Mouse (Mus musculus) E14TG2a.4 (cell line): ENCODE data around the gene Tmem86a.

ENCODE experiments used
- H3K27me3 ChIP-seq: 2 replicates; pipeline ENCODE4 v1.6.1; 2014; ENCODE audit warnings: low read length, control low read depth; ENCODE audit not compliant: insufficient read depth
- H3K36me3 ChIP-seq: 2 replicates; pipeline ENCODE4 v1.6.1; 2014; ENCODE audit warnings: low read length, control low read depth; ENCODE audit not compliant: insufficient read depth
- H3K4me1 ChIP-seq: replicated peaks from 2 replicates; pipeline ENCODE4 v1.6.1; 2014; ENCODE audit warnings: low read depth, low read length, control low read depth
- H3K4me3 ChIP-seq: replicated peaks from 2 replicates; pipeline ENCODE4 v1.5.1; 2014; ENCODE audit warnings: mild to moderate bottlenecking, low read length
- H3K9me3 ChIP-seq: 2 replicates; pipeline ENCODE4 v1.6.1; 2014; ENCODE audit warnings: low read length, control low read depth
- CTCF ChIP-seq: conservative IDR thresholded peaks from 2 replicates; pipeline ENCODE4 v1.5.1; 2014; ENCODE audit warnings: low read length
- NANOG ChIP-seq: IDR thresholded peaks from 2 replicates; pipeline ENCODE4 v1.6.1; 2014; ENCODE audit warnings: borderline replicate concordance, low read length, mixed read lengths
- POU5F1 ChIP-seq: IDR thresholded peaks from 2 replicates; pipeline ENCODE4 v1.6.1; 2014; ENCODE audit warnings: low read length, borderline replicate concordance

Gene Tmem86a

DNA sequence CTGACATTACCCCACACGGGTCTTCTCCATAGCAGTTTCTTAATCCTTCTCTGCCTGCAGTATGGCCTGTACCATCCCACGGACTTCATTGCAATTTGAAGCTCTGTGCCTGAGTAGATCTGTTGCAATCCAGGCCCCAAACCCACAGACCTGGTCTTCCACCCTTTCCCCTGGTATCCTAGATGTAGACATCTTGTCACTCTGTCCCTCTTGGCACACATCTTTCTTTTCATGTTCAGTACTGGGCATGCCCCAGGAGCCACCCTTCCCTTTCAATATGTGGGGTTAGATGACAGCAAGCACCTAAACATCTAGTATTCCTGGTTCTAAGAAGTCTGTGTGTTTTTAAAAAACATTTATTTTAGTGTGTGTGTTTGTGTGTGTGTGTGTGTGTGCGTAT is 8.7 kb upstream of the Tmem86a start:
- H3K4me1 ChIP-seq = no peaks in the 10 kb centered on the region
- no peak for TF ChIP-seq NANOG
- no peak for TF ChIP-seq POU5F1
- no peak for TF ChIP-seq CTCF

DNA sequence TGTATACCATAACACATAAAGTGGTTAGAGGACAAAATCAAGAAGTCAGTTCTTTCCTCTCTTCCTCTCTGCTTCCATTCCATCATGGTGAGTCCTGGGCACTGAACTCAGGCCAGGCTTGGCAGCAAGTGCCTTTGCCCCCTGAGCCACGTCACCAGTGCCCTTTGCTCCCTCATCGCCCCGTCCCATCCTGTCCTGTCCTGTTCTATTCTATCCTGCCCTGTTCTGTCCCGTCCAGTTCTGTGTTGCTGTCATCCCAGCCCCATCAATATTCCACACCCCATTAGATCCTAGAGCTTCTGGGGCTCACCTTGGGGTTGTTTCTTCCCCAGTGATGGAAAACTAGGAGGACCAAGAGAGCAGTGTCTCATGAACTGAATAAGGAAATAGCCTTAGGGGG is 8.3 kb upstream of the Tmem86a start:
- peaks cover 7% of the 10 kb centered on the region; the same call in 1 of the 2 replicates for H3K27me3 ChIP-seq
- H3K4me3 ChIP-seq = no peak overlapping the region
- no peaks in the 10 kb centered on the region for H3K4me1 ChIP-seq
- H3K36me3 ChIP-seq = no peaks in the 10 kb centered on the region
- no peaks in the 10 kb centered on the region for H3K9me3 ChIP-seq
- TF ChIP-seq POU5F1 = no peak
- no peak for TF ChIP-seq CTCF
- no peak for TF ChIP-seq NANOG

More for the DNA sequence above, 8.7 kb upstream of the Tmem86a start:
- Histone ChIP-seq H3K4me3 (no peak overlapping the region), H3K36me3 (no peaks in the 10 kb centered on the region), H3K9me3 (no peaks in the 10 kb centered on the region), H3K27me3 (peaks cover 7% of the 10 kb centered on the region; the same call in 1 of the 2 replicates)

GRCm38 (mm10) chr7:47042823-47043490 is 7.4 kb upstream of the Tmem86a start:
- no peak for TF ChIP-seq POU5F1
- TF ChIP-seq CTCF = no peak
- TF ChIP-seq NANOG = no peak
- Histone ChIP-seq H3K4me1 (no peaks in the 10 kb centered on the region), H3K4me3 (no peak overlapping the region)

DNA sequence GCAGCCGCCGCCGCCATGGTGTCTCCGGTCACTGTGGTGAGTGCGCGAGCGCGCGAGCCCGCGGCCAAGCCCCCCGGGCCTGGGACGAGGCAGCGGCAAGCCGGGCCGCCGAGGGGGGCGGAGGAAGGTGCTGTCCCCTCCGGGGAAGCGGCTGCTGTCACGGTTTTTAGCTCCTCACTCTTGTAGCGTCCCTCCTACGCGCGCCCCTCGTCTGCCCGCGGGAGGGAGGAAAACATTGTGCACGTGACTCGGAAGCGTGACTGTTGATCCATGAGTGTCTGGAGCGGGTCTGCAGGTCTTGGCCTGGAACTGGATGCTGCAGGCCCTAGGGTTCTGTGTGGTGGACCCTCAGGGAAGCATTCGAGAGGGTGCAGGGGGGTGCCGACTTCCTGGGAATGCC is 365 bp downstream of the Tmem86a start:
- peaks cover 44% of the 10 kb centered on the region for H3K27me3 ChIP-seq

More at GRCm38 (mm10) chr7:47042823-47043490, 7.4 kb upstream of the Tmem86a start:
- no peaks in the 10 kb centered on the region for H3K9me3 ChIP-seq
- no peaks in the 10 kb centered on the region for H3K36me3 ChIP-seq
- H3K27me3 ChIP-seq = peaks cover 12% of the 10 kb centered on the region

DNA sequence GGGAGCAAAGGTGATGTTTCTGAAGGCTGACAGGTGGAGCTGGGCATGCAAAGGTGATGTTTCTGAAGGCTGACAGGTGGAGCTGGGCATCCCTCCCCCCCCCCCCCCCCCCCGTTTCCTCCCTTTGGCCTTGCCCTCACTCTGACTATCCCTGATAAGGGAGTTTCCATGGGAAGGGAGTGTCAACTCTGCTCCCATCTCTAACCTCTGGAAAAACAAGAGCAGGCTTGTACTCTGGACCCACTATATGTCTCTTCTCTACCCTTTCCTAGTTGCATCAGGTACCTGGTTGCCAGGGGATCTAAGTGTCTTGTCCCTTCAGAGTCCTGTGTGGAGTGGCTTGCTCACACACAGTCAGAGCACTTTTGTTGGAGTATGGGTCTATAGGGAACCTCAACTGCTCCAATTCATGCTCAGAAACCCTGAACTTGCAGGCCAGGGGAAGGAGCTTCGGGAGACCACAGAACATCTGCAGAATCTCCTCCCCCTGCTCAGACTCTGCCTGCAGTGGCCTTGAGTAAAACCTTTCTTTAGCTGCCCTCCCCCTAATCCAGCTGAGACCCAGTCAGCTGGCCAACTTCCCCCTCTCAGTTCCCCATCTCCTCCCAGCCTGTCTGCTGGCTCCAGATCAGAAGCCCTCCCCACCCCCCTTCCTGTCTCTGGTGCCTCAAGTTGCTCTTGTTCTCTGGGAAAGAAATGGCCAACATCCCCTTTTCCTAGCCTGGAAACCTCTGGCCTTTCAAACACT is 1.2 kb downstream of the Tmem86a start:
- H3K4me1 ChIP-seq = peaks cover 20% of the 10 kb centered on the region
- H3K4me3 ChIP-seq = peak overlapping the region; percentile 90
- no peaks in the 10 kb centered on the region for H3K9me3 ChIP-seq
- H3K27me3 ChIP-seq = peaks cover 44% of the 10 kb centered on the region
- 0 out of 2 replicates have a peak, but pooled peaks cover 7% of the 10 kb centered on the region for H3K36me3 ChIP-seq
- TF ChIP-seq NANOG (no peak), POU5F1 (no peak), CTCF (no peak)

More for the DNA sequence above, 365 bp downstream of the Tmem86a start:
- H3K36me3 ChIP-seq = 0 out of 2 replicates have a peak, but pooled peaks cover 7% of the 10 kb centered on the region
- H3K4me1 ChIP-seq = peaks cover 20% of the 10 kb centered on the region
- H3K4me3 ChIP-seq = peak overlapping the region; percentile 90
- H3K9me3 ChIP-seq = no peaks in the 10 kb centered on the region
- TF ChIP-seq POU5F1 = no peak
- no peak for TF ChIP-seq NANOG
- no peak for TF ChIP-seq CTCF

- no peaks in the 10 kb centered on the region for H3K9me3 ChIP-seq
- 0 out of 2 replicates have a peak, but pooled peaks cover 7% of the 10 kb centered on the region for H3K36me3 ChIP-seq
- H3K4me3 ChIP-seq = no peak overlapping the region
- H3K4me1 ChIP-seq = peaks cover 20% of the 10 kb centered on the region
- H3K27me3 ChIP-seq = peaks cover 44% of the 10 kb centered on the region
- no peak for TF ChIP-seq NANOG
- no peak for TF ChIP-seq POU5F1
- no peak for TF ChIP-seq CTCF
Measured at GRCm38 (mm10) chr7:47052276-47052675, 1.9 kb downstream of the Tmem86a start.

DNA sequence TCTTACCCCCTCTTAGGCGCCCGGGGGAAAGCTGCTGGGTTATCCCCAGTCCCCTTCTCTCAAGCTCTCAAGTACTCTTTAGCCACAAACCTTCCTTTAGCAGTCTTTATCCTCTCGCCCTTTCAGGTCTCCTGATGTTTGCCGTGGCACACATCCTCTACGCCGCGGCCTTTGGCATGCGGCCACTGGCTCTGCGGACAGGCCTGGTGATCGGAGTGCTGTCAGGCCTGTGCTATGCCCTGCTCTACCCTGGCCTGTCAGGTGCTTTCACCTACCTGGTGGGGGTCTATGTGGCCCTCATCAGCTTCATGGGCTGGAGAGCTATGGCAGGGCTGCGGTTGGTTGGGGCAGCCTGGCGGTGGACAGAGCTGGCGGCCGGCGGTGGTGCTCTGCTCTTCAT is 2.9 kb downstream of the Tmem86a start:
- Histone ChIP-seq H3K4me3 (no peak overlapping the region), H3K36me3 (0 out of 2 replicates have a peak, but pooled peaks cover 7% of the 10 kb centered on the region), H3K9me3 (no peaks in the 10 kb centered on the region), H3K4me1 (peaks cover 20% of the 10 kb centered on the region), H3K27me3 (peaks cover 37% of the 10 kb centered on the region)
- TF ChIP-seq POU5F1 (no peak), NANOG (no peak)

- Histone ChIP-seq H3K9me3 (no peaks in the 10 kb centered on the region), H3K4me1 (peaks cover 20% of the 10 kb centered on the region), H3K36me3 (0 out of 2 replicates have a peak, but pooled peaks cover 7% of the 10 kb centered on the region), H3K4me3 (no peak overlapping the region), H3K27me3 (peaks cover 25% of the 10 kb centered on the region)
- no peak for TF ChIP-seq NANOG
- TF ChIP-seq CTCF = no peak
- no peak for TF ChIP-seq POU5F1
Measured at GRCm38 (mm10) chr7:47054666-47055065, 4.3 kb downstream of the Tmem86a start.
